In genomic region chr16:38425374-38425773, GRCm38 (mm10) we compare ENCODE assay signal across 29 mouse cellular contexts. TPM values are rescaled to one million over a fixed set of nuclear protein-coding genes. Genes with fewer than 3 reads are reported as not detected.
DNase-seq lines count a peak whose midpoint lies in the region; ATAC-seq and TF ChIP-seq lines count a peak whose summit lies in the region.
"Had no signal": no experiment of that assay in that cellular context is flagged by ENCODE, and none has a peak within 500 bp of the region (broad histone marks: within the 10 kb centered on the region; RNA-seq: fewer than 3 reads in every experiment).

No protein-coding gene starts in this region.

- no peak overlapping the region for H3K27ac ChIP-seq in heart, embryonic 12.5 days (ENCODE audit: poor library complexity, severe bottlenecking)
- H3K27ac ChIP-seq in forebrain, embryonic 14.5 days (ENCODE audit: low read depth, low read length), result no peak overlapping the region
- H3K27ac ChIP-seq: embryonic facial prominence, embryonic 12.5 days; embryonic facial prominence, embryonic 15.5 days; forebrain, embryonic 15.5 days; heart, embryonic 15.5 days; hindbrain, embryonic 10.5 days; hindbrain, embryonic 13.5 days had no signal

- ATAC-seq in heart, embryonic 12.5 days (ENCODE audit: insufficient number of reproducible peaks, low FRiP score), result no peak
- no peak for ATAC-seq in forebrain, embryonic 14.5 days
- ATAC-seq: activated CD4-positive, CD25-positive, alpha-beta regulatory T cell, adult 4 months; forebrain, embryonic 15.5 days; hindbrain, embryonic 16.5 days; inflammation-experienced regulatory T-cells, adult 6 months; intestine, embryonic 16.5 days had no signal

- no peaks in the 10 kb centered on the region for H3K4me1 ChIP-seq in heart, embryonic 12.5 days (replicated peaks)
- no peaks in the 10 kb centered on the region for H3K4me1 ChIP-seq in forebrain, embryonic 14.5 days (ENCODE audit: control insufficient read depth, insufficient read depth, low read length)
- H3K4me1 ChIP-seq: embryonic facial prominence, embryonic 12.5 days; embryonic facial prominence, embryonic 15.5 days; forebrain, embryonic 15.5 days; heart, embryonic 15.5 days; hindbrain, embryonic 10.5 days; hindbrain, embryonic 13.5 days had no signal

- intact Hi-C loops in heart, postnatal 10 days (cut with DNase I), result no loop called here

- WGBS in heart, embryonic 12.5 days, result 83% methylated on average over 2 of the region's 2 CpGs
- WGBS in forebrain, embryonic 14.5 days, result 84% methylated on average over 2 of the region's 2 CpGs

- no peak overlapping the region for H3ac ChIP-seq in myocyte (ENCODE audit: control insufficient read depth, insufficient read length)

- H3K4me2 ChIP-seq in heart, embryonic 12.5 days, result no peak overlapping the region
- H3K4me2 ChIP-seq in myocyte (ENCODE audit: low read depth), result peak overlapping the region; percentile 32
- H3K4me2 ChIP-seq in forebrain, embryonic 14.5 days (ENCODE audit: low read length), result no peak overlapping the region
- H3K4me2 ChIP-seq: embryonic facial prominence, embryonic 12.5 days; embryonic facial prominence, embryonic 15.5 days; forebrain, embryonic 15.5 days; heart, embryonic 11.5 days; heart, embryonic 15.5 days; hindbrain, embryonic 13.5 days had no signal

- no peaks in the 10 kb centered on the region for H3K36me3 ChIP-seq in heart, embryonic 12.5 days
- no peaks in the 10 kb centered on the region for H3K36me3 ChIP-seq in myocyte (ENCODE audit: control insufficient read depth, insufficient read depth)
- H3K36me3 ChIP-seq in forebrain, embryonic 14.5 days (ENCODE audit: control insufficient read depth, insufficient read depth, low read length), result no peaks in the 10 kb centered on the region
- H3K36me3 ChIP-seq: embryonic facial prominence, embryonic 12.5 days; embryonic facial prominence, embryonic 15.5 days; forebrain, embryonic 15.5 days; heart, embryonic 15.5 days; hindbrain, embryonic 10.5 days; hindbrain, embryonic 13.5 days had no signal

- no peak overlapping the region for H3K9ac ChIP-seq in heart, embryonic 12.5 days
- no peak overlapping the region for H3K9ac ChIP-seq in forebrain, embryonic 14.5 days (ENCODE audit: low read length)
- H3K9ac ChIP-seq: embryonic facial prominence, embryonic 12.5 days; embryonic facial prominence, embryonic 15.5 days; forebrain, embryonic 15.5 days; heart, embryonic 15.5 days; hindbrain, embryonic 13.5 days had no signal

- no peaks in the 10 kb centered on the region for H3K79me2 ChIP-seq in myocyte (ENCODE audit: control insufficient read depth, insufficient read depth)

- no peak overlapping the region for H3K4me3 ChIP-seq in heart, embryonic 12.5 days
- no peak overlapping the region for H3K4me3 ChIP-seq in myocyte
- H3K4me3 ChIP-seq in forebrain, embryonic 14.5 days (ENCODE audit: low read depth, low read length), result no peak overlapping the region
- H3K4me3 ChIP-seq: embryonic facial prominence, embryonic 12.5 days; embryonic facial prominence, embryonic 15.5 days; forebrain, embryonic 15.5 days; heart, embryonic 15.5 days; hindbrain, embryonic 10.5 days; hindbrain, embryonic 13.5 days had no signal

- H3K27me3 ChIP-seq in heart, embryonic 12.5 days (replicated peaks), result no peaks in the 10 kb centered on the region
- no peaks in the 10 kb centered on the region for H3K27me3 ChIP-seq in myocyte (ENCODE audit: control insufficient read depth, insufficient read depth, insufficient read length)
- no peaks in the 10 kb centered on the region for H3K27me3 ChIP-seq in forebrain, embryonic 14.5 days (replicated peaks; ENCODE audit: control insufficient read depth, insufficient read depth, low read length)
- H3K27me3 ChIP-seq: embryonic facial prominence, embryonic 12.5 days; embryonic facial prominence, embryonic 15.5 days; forebrain, embryonic 15.5 days; heart, embryonic 15.5 days; hindbrain, embryonic 13.5 days had no signal

- peak; percentile 88 for DNase-seq in heart, adult 11 months
- DNase-seq in heart, postnatal 10 days, result no peak
- peak; percentile 45 to 54 for DNase-seq in heart, adult 9 months (ENCODE audit: low spot score in 2 of 2)
- peak; percentile 22 for DNase-seq in adipocyte (ENCODE audit: low spot score)
- DNase-seq in kidney, postnatal 36 days, result no peak
- DNase-seq in forebrain, embryonic 14.5 days (ENCODE audit: low spot score), result no peak
- DNase-seq: adrenal gland, postnatal 14 days; cerebellum, adult 11 months; cerebellum, adult 2 months; cerebellum, adult 9-11 months; cerebellum, postnatal 25 days; gastrocnemius, postnatal 36 days; heart, postnatal 14 days; kidney, adult 2 months had no signal

- TF ChIP-seq POLR2A in myocyte (IDR thresholded peaks at IDR 0.05; ENCODE audit: insufficient read length, low read depth), result no peak

- H3K9me3 ChIP-seq in heart, embryonic 12.5 days (replicated peaks), result no peaks in the 10 kb centered on the region
- no peaks in the 10 kb centered on the region for H3K9me3 ChIP-seq in forebrain, embryonic 14.5 days (replicated peaks; ENCODE audit: control insufficient read depth, low read length)
- H3K9me3 ChIP-seq: embryonic facial prominence, embryonic 12.5 days; embryonic facial prominence, embryonic 15.5 days; forebrain, embryonic 15.5 days; heart, embryonic 15.5 days; hindbrain, embryonic 10.5 days; hindbrain, embryonic 13.5 days had no signal

TF ChIP-seq in myocyte, 11 proteins besides CTCF, POLR2A, EP300 and RAD21:
- TF ChIP-seq E2F4 (IDR thresholded peaks at IDR 0.05; ENCODE audit: insufficient read depth) (no peak), REST (IDR thresholded peaks at IDR 0.05; ENCODE audit: insufficient read depth, insufficient read length) (no peak), TCF12 (IDR thresholded peaks at IDR 0.05; ENCODE audit: insufficient read depth, poor library complexity, severe bottlenecking) (no peak), MYOG (IDR thresholded peaks at IDR 0.05; ENCODE audit: control insufficient read depth in 1 of 3, insufficient read depth in 1 of 3, insufficient read length in 2 of 3, low read depth in 2 of 3) (no peak), USF1 (IDR thresholded peaks at IDR 0.05; ENCODE audit: low read depth) (no peak), SRF (IDR thresholded peaks at IDR 0.05; ENCODE audit: control insufficient read depth, insufficient read length, low read depth) (no peak), TCF3 (IDR thresholded peaks at IDR 0.05; ENCODE audit: insufficient read length, low read depth) (no peak), CEBPB (IDR thresholded peaks at IDR 0.05; ENCODE audit: insufficient read depth, poor library complexity, severe bottlenecking) (no peak), POLR2AphosphoS2 (IDR thresholded peaks at IDR 0.05; ENCODE audit: insufficient read length, low read depth) (no peak), MYOD1 (IDR thresholded peaks at IDR 0.05; ENCODE audit: control insufficient read depth in 1 of 3, insufficient read length in 2 of 3, low read depth in 2 of 3) (no peak), MAX (IDR thresholded peaks at IDR 0.05; ENCODE audit: low read depth) (no peak)

RNA-seq across cellular contexts. Expression of gene Pla1a, which starts 7.6 kb away (rescaled TPM):
- total RNA-seq in heart, postnatal 10 days (2021), result 10 to 100 TPM in 1 of 2 experiments, 1 to 10 TPM in 1; 9.8 to 12.1 TPM
- polyA plus RNA-seq in heart, embryonic 12.5 days (2016; fragmentation: Nextera tagmentation; extraction: Ambion mirVana), result 0.17 and 0.28 TPM in 2 replicates
- polyA plus RNA-seq in myocyte (2012; fragmentation: generic; extraction: Trizol), result 13.9 TPM
- 0.39 and 0.61 TPM in 2 replicates for polyA plus RNA-seq in forebrain, embryonic 14.5 days (2014; fragmentation: Nextera tagmentation; extraction: Ambion mirVana)
- total RNA-seq: common myeloid progenitor, adult 5-6 weeks; granulocyte monocyte progenitor cell, adult 5-6 weeks had no signal
- polyA plus RNA-seq: activated CD4-positive, CD25-positive, alpha-beta regulatory T cell, adult 4 months had no signal

RNA-seq across cellular contexts. Expression of gene Adprh, which starts 27.1 kb away (rescaled TPM):
- 10 to 100 TPM; 32.2 to 33.6 TPM for total RNA-seq in heart, postnatal 10 days (2021)
- polyA plus RNA-seq in heart, embryonic 12.5 days (2016; fragmentation: Nextera tagmentation; extraction: Ambion mirVana), result 115 TPM in 2 replicates
- polyA plus RNA-seq in myocyte (2012; fragmentation: generic; extraction: Trizol), result 124 TPM
- 124 and 129 TPM in 2 replicates for polyA plus RNA-seq in forebrain, embryonic 14.5 days (2014; fragmentation: Nextera tagmentation; extraction: Ambion mirVana)

RNA-seq across cellular contexts. Expression of gene Cd80, which starts 30.0 kb away (rescaled TPM):
- under 1 TPM; 0.53 to 0.84 TPM for total RNA-seq in heart, postnatal 10 days (2021)
- 0.60 and 0.73 TPM in 2 replicates for polyA plus RNA-seq in heart, embryonic 12.5 days (2016; fragmentation: Nextera tagmentation; extraction: Ambion mirVana)
- polyA plus RNA-seq in myocyte (2012; fragmentation: generic; extraction: Trizol), result 27.1 TPM
- polyA plus RNA-seq in forebrain, embryonic 14.5 days (2014; fragmentation: Nextera tagmentation; extraction: Ambion mirVana), result 0.25 and 0.31 TPM in 2 replicates
- total RNA-seq: granulocyte monocyte progenitor cell, adult 5-6 weeks had no signal

Comparison
In these comparisons a context has a peak if more than half of its experiments do, and no peak if none do; other contexts are left out.
1. DNase-seq: peak in heart, adult 11 months (single experiment), heart, adult 9 months (2 of 2) and adipocyte (single experiment); none in heart, postnatal 10 days (0 of 2), kidney, postnatal 36 days (0 of 2) and forebrain, embryonic 14.5 days (single experiment).
2. RNA of gene Cd80, which starts 30.0 kb away (polyA plus RNA-seq): 27.1 TPM in myocyte (single experiment); 0.60 to 0.73 TPM in heart, embryonic 12.5 days and 0.25 to 0.31 TPM in forebrain, embryonic 14.5 days; every median in the first group is over 10 times any median in the second.